Mouse (Mus musculus) C2C12 (cell line): ENCODE measurements around the gene Sigmar1. TPM values are rescaled to one million over a fixed set of nuclear protein-coding genes. Genes with fewer than 3 reads are reported as not detected.
"Not testable (repeated sequence)": the region's sequence is repeated elsewhere in the genome, so short reads cannot be mapped to it uniquely, and the experiment has no call there.

Experiments
- H3K27me3 ChIP-seq: one replicate; pipeline ENCODE4 v1.6.1; 2011; ENCODE audit not compliant: control insufficient read depth, insufficient read depth, insufficient read length
- H3K36me3 ChIP-seq: one replicate; pipeline ENCODE4 v1.6.1; 2011; ENCODE audit not compliant: control insufficient read depth, insufficient read depth
- H3K4me3 ChIP-seq: one replicate; pipeline ENCODE4 v1.5.1; 2011; ENCODE audit warnings: mild to moderate bottlenecking, control low read depth; ENCODE audit not compliant: poor library complexity, insufficient read depth, severe bottlenecking
- H3K79me2 ChIP-seq: one replicate; pipeline ENCODE4 v1.6.1; 2011; ENCODE audit not compliant: control insufficient read depth, insufficient read depth
- H3K79me3 ChIP-seq: one replicate; pipeline ENCODE4 v1.6.1; 2011; ENCODE audit warnings: low read depth, control low read depth
- H3ac ChIP-seq: one replicate; pipeline ENCODE3; 2011; ENCODE audit warnings: low read depth; ENCODE audit not compliant: control insufficient read depth, insufficient read length
- CEBPB ChIP-seq: IDR thresholded peaks from one replicate; pipeline ENCODE4 v1.6.1; 2011; ENCODE audit warnings: low read depth, mild to moderate bottlenecking, control low read depth, moderate library complexity
- CTCF ChIP-seq: IDR thresholded peaks from one replicate; pipeline ENCODE4 v1.5.1; 2011; ENCODE audit not compliant: control insufficient read depth, insufficient read depth, insufficient read length
- FOSL1 ChIP-seq: IDR thresholded peaks from one replicate; pipeline ENCODE4 v1.8.0; 2011; ENCODE audit warnings: mild to moderate bottlenecking, low read length; ENCODE audit not compliant: poor library complexity, insufficient read depth, severe bottlenecking
- MAX ChIP-seq: IDR thresholded peaks from one replicate; pipeline ENCODE4 v1.6.1; 2011; ENCODE audit warnings: mild to moderate bottlenecking, control low read depth
- MYOD1 ChIP-seq: IDR thresholded peaks from one replicate; pipeline ENCODE4 v1.6.1; 2011; ENCODE audit warnings: low read depth; ENCODE audit not compliant: control insufficient read depth, insufficient read length
- MYOG ChIP-seq: IDR thresholded peaks from one replicate; pipeline ENCODE4 v1.6.1; 2011; ENCODE audit not compliant: control insufficient read depth, insufficient read length; ENCODE audit errors: extremely low read depth
- USF1 ChIP-seq: IDR thresholded peaks from one replicate; pipeline ENCODE4 v1.6.1; 2011; ENCODE audit warnings: low read depth, mild to moderate bottlenecking, control low read depth, moderate library complexity
- polyA plus RNA-seq: library from polyadenylated mRNA; unstranded; fragments of >200 nt; fragmentation: generic; extraction: Trizol; gene quantifications from one replicate; pipeline ENCODE4 v1.2.1, GENCODE M21; 2012; ENCODE audit warnings: missing spikeins

The Sigmar1 gene
- polyA plus RNA-seq, 1 experiment: 113 TPM

DNA sequence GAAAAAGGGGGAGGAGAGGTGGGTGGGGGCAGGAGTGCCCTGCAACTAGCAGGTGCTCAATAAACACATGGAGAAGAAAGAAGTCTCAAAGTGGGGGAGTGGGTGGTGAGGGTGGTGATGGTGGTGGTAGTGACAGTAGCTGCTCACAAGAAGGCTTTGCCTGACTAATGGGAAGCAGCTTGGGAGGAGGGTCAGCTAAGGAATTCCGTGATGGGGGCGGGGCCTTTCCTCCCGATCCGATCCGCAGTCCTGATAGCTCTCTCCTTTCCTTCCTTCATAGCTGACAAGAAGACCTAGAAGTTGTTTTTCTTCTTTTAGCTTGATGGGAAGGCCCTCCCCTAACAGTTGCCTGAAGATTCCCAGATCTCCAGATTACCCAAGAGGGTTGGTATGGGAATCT lies 51.3 kb downstream of the Sigmar1 start:
- no peaks in the 10 kb centered on the region for H3K79me2 ChIP-seq
- no peaks in the 10 kb centered on the region for H3K36me3 ChIP-seq
- no peaks in the 10 kb centered on the region for H3K79me3 ChIP-seq
- TF ChIP-seq USF1 (no peak), MYOD1 (no peak), MAX (no peak), CEBPB (no peak), CTCF (no peak), MYOG (no peak), FOSL1 (no peak)
- H3K27me3 ChIP-seq: peaks cover 14% of the 10 kb centered on the region
- no peak overlapping the region for H3K4me3 ChIP-seq
- H3ac ChIP-seq: no peak overlapping the region

DNA sequence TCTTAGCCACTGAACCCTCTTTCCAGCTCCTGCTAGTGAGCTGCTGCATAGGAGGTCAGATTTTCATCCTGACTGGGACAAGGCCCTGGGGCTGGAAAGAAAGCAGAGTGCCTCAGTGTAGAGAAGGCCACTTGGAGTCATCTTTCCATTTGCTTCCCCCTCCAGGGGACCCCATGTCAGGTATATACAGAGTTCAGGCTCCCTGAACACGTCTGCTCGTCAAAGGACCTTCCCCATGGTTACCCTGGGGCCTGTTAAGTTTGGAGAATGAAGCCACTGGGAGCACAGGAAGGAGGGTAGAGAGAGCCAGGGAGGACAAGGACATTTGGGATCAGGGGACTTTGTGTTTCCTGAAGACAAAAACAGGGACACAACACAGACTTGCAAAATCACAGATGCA lies 53.7 kb downstream of the Sigmar1 start:
- H3K27me3 ChIP-seq: peaks cover 14% of the 10 kb centered on the region
- not testable (repeated sequence) for H3K79me3 ChIP-seq, H3K36me3 ChIP-seq, H3K4me3 ChIP-seq, H3ac ChIP-seq, H3K79me2 ChIP-seq

DNA sequence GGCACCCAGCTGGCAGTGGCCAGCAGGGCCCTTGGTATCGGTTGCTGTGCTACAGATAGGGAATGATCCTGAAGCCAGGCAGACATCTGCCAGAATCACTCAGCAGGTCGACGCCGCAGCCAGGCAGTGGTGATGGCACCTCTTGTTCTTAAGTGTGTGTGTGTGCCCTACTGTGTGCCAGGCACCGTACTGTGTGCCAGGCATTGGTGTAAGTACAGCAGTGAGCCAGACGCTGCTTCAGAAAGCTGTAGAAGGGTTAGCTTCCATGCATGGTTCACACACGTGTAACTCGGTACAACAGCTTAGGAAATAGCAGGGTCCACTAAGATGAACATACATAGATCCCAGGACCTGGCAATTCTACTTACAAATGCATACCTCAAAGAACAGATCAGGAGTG lies 55.7 kb downstream of the Sigmar1 start:
- H3K36me3 ChIP-seq, H3ac ChIP-seq, H3K4me3 ChIP-seq, H3K79me3 ChIP-seq, H3K79me2 ChIP-seq: not testable (repeated sequence)
- H3K27me3 ChIP-seq: peaks cover 18% of the 10 kb centered on the region

DNA sequence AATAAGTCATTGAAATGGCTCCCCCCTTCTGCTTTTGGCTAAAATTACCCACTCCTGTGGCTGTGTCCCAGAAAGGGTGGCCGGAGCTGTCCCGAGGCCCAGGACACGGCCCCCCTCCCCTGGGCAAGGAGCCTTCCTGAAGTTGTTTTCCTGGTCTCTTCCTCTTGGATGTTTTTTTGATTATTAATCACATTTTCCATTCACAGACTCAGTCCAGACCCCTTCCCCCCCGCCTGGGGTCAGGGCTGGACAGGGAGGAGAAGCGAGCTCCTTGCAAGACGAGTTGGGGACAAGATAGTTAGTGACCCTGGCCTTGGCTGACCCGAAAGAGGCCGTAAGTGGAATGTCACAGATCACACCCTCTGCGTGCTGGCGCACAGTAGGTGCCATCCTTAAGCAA lies 56.2 kb downstream of the Sigmar1 start, which contains the start of gene Il11ra1:
Gene Il11ra1 (plus strand): TSS at position 207 of the 400 bp plus-strand sequence.
- H3K79me2 ChIP-seq, H3K4me3 ChIP-seq, H3K79me3 ChIP-seq, H3K36me3 ChIP-seq, H3ac ChIP-seq: not testable (repeated sequence)
- H3K27me3 ChIP-seq: peaks cover 17% of the 10 kb centered on the region

DNA sequence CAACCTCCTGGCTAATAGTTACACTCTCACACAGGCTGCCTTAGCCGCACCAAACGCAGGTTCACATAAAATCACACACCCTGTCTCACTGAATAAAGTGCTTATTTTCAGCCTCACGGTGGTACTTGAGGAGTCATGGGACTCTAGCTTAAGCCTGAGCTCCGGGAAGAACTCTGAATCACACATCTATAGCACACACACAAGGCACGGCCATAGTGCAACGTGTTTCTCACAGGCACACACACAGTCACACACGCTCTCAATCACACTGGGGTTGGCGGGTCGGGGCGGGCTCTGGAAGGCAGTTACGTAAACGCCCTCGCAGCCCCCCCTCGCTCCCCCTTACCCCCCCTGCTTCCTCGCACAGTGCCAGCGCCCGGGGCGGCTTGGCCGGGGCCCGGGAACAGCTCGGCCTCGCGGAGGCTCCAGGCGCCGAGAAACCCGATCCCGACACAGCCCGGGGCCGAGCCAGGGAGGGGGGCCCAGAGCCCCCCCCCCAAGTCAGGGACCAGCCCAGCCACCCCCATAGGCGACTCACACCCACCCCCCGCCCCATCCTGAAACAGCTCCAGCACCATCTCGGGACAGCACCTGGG lies 57.4 kb downstream of the Sigmar1 start:
- H3K79me2 ChIP-seq, H3K4me3 ChIP-seq, H3K36me3 ChIP-seq: not testable (repeated sequence)

DNA sequence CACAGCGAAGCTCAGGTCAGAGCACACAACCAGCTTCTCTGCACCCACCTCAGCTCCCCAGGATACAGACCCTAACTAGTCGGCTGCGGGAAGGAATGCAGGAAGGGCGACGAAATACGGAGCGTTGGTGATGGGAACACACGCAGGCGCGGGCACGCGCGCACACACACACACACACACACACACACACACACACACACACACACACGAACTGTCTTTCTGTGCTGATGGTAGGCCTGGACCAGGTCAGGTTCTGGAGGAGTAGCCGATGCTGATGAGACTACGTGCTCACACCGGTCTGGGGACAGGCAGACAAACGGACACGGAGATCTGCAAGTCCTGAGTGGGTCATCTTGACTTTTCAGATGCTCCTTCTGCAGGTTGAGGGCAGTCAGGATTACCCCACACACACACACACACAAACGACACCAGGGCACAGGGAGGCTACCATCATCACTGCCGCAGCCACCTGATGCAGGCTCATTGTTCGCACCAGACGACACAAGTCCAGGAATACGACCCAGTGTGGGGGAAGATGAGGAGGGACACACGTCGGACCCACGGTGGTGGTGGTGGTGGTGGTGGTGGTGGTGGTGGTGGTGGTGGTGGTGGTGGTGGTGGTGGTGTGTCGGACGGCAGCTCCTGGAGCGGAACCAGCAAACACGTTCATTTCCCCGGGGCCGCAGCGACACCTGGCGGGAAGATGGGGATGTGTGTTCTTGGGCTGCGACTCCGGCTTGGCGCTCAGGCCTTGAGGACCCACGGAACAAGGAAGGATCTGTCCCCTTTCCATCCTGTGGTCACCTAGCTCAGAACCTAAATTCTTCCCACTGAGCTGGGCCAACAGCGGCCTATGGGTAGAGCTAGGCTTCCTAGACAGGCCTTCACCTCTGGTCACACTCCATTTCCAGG lies 58.8 kb downstream of the Sigmar1 start, which contains the start of gene Cntfr:
Gene Cntfr (minus strand): TSS at position 160 of the 912 bp plus-strand sequence.
- H3K36me3 ChIP-seq, H3K79me3 ChIP-seq, H3ac ChIP-seq, H3K79me2 ChIP-seq, H3K4me3 ChIP-seq, H3K27me3 ChIP-seq: not testable (repeated sequence)
- peak; percentile 82 for TF ChIP-seq CTCF

More for the DNA sequence above, 57.4 kb downstream of the Sigmar1 start:
- not testable (repeated sequence) for H3ac ChIP-seq, H3K27me3 ChIP-seq, H3K79me3 ChIP-seq

DNA sequence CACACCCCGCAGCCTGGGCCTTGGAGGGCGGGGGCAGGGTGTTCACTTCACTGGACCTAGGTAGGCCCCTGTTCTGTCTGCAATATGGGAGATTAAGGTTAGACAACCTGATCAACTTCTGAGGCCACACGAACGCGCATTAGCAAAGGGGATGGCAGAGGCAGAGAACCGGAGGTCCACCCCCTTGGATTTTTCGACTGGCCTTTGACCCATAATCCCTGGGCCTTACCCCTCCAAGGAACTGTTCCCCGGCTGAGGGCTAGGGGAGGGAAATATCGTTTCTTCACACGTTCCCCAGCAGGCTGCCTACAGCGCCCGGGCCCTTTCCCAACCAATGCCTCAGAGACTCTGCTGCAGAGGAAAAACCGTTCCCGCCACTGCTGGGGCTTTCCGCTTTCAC lies 59.5 kb downstream of the Sigmar1 start:
- not testable (repeated sequence) for H3K4me3 ChIP-seq, H3K36me3 ChIP-seq, H3K27me3 ChIP-seq

DNA sequence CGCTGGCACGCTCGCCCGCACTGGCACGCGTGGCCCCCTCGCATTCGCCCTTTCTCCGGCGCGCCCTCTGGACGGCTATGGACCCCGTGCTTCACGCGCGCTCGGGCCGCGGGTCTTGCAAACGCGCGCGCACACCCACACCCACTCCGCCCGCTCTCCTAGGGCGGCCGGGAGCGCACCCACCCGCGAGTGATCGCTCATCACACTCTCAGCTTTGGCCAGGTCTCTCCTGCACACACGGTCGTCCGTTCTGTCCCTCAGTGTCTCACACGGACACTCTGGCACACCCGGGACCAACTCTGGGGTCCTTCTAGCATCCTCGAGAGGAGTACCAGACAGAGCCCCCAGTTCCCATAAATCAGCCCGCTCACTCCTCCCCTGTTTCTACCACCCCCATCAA lies 60.2 kb downstream of the Sigmar1 start:
- H3K79me2 ChIP-seq, H3K4me3 ChIP-seq, H3ac ChIP-seq, H3K36me3 ChIP-seq, H3K79me3 ChIP-seq, H3K27me3 ChIP-seq: not testable (repeated sequence)

More for the DNA sequence above, 59.5 kb downstream of the Sigmar1 start:
- not testable (repeated sequence) for H3ac ChIP-seq, H3K79me3 ChIP-seq, H3K79me2 ChIP-seq

DNA sequence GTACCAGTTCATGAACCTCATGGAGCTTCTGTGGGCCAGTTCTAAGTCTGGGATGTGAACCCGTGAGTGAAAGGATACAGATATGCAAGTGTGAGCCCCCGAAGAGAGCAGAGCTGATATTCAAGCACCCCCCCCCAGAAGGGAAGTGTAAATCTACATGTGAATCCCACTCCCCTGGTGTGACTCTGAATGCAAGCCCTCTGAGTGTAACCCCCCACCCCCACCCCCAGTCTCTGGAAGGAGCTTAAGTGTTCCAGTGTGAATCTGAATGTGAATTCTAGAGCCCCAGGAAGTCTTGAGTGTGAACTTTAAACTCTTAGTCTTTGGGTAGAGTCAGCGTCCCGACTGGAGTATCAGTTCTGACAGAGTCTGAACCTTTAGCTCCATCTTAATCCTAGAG lies 62.4 kb downstream of the Sigmar1 start:
- H3K79me2 ChIP-seq, H3K79me3 ChIP-seq, H3K4me3 ChIP-seq, H3ac ChIP-seq, H3K36me3 ChIP-seq, H3K27me3 ChIP-seq: not testable (repeated sequence)

DNA sequence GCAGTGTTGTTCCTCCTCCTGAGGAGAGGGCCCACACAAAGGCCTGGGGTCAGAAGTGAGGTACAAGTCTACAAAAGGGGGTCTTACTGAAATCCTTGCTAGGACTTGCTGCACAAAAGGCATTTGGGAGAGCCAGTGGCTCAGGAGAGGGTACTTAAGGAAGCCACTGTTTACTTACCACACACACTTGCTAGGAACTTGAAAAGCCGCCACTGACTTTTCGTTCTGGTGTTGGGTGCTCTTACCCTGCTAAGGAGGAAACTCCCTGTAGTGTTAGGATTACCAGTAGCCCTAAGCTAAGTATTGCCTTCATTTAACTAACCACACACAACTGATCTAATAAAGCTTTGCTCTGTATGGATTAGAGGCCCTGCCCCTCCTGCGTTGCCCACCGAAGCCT lies 65.9 kb downstream of the Sigmar1 start:
- not testable (repeated sequence) for H3K27me3 ChIP-seq, H3K4me3 ChIP-seq, H3K79me2 ChIP-seq, H3K36me3 ChIP-seq, H3ac ChIP-seq, H3K79me3 ChIP-seq
